Mouse (Mus musculus): ENCODE data around the gene Nceh1.
"Not testable (repeated sequence)": the region's sequence is repeated elsewhere in the genome, so short reads cannot be mapped to it uniquely, and the experiment has no call there.

Gene Nceh1

DNA sequence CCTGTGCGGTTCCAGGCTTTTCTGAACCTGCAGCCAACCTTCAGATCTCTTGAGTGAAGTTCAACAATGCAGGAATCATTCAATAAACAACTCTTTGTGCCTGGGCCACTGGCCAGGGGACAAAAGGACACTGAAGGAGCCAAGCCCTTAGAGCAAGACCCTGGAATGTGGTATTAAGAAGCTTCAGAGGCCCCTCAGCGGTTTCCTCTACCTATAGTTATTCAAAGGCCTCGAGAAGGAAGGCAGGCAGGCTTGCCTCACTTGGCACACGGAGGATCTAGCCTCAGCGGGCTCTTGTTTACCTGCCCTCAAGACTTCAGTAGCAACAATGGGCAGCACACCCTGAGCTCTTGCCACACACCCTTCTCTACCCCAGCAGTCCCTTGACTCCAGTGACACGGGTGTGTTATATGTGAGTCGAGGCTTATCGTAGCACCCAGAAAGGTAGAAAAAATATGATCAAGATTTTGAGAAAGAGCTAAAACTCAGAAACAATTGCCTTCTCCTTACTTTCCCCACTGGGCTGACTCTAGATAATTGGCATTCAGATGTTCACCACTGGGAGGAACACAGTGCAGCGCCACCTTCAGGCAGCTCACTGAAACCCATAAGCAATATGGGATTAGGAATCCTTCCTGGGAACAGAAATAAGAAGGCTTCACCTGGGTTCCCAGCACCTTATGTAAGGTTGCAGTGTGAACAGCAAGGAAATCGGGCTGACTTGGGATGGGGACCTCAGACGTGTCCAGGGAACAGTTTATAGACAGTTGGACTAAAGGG is 46.0 kb downstream of the Nceh1 start:
- DNase-seq (ENCODE audit: low spot score), result no peak

DNA sequence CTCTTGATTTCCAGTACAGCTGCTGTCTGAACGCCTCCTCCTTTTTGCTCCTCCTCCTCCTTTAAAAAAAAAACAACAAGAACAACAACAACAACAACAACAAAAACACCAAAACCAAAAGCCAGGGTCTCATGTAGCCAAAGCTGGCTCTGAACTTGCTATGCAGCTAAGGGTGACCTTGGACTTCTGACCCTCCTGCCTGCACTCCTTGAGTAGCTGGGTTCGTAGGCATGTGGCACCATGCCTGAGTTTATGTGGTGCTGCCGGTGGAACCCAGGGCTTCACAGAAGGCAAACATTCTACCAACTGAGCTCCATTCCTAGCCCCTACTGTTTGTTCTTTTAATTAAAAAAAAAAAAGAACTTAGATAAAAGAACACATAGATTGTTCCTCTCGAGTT is 50.6 kb downstream of the Nceh1 start:
- no peak for DNase-seq (ENCODE audit: low spot score)

DNA sequence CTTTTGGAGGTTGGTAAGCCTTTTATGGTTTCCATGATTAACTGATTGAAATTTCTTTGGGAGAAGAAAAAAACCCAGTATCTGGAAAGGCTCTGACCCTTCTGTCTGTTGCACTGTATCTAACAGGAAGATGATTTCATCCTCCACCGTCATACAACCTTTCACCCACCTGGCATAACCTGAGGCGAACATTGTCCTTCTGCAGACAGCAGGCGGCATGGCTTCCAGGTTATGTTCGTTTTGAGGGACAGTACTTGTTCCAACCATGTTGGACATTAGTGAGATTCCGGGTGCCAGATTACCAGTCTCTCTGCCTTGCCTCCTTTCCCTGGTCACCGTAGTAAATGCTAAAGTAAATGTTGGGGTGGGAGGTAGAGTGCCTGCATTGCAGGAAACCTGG is 51.1 kb downstream of the Nceh1 start:
- no peak for DNase-seq (ENCODE audit: low spot score)

DNA sequence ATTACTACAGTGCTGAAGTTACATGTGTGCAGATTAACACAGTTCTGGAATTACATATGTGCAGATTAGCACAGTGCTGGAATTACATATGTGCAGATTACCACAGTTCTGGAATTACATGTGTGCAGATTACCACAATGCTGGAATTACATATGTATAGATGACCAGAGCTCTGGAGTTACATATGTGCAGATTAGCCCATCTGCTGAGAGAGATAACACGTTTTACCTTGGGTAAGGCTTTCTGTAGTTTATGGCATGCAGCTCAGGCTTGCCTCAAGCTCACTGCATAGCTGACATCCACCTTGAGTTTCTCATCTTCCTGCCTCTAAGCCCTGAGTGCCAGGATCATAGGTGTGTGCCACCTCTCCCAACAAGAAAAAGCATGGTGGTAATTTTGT is 52.2 kb downstream of the Nceh1 start:
- no peak for DNase-seq (ENCODE audit: low spot score)

DNA sequence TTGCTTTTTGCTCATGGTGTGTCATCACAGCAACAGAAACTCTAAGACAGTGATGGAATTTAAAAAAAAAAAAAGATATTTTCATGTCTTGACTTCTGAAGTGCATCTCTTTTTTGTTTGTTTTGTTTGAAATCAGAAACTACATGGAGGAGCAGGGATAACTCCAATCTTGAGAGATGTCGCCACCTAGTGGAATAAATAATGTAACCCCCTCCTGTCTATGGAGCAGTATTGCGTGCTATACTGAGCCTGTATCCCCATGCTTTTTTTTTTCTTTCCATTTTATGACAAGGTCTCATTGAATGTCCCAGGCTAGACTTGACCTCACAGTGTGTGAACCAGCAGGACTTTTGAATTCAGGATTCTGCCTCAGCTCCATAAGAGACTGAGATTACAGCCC is 54.5 kb downstream of the Nceh1 start:
- peak; percentile 85 for DNase-seq (ENCODE audit: low spot score)

DNA sequence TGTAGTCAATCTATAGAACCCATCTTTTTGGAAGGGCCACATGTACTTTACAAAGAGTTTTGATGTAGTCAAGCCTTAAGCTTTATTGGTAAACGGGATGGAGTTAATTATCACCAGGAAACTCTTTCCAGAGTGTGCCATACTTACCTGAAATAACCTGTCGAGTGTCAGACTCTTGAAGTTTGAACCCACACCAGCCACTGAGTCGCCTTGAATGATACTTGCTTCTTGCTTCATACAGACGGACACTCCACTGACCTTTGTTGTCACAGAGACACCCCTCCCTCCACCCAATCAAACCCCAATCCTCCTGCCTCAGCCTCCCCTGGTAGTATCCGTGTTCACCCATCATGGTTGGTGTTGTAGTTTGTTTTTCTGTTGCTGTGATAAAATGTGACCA is 55.8 kb downstream of the Nceh1 start:
- no peak for DNase-seq (ENCODE audit: low spot score)

- no peak for DNase-seq (ENCODE audit: low spot score)
Measured at GRCm38 (mm10) chr3:27239568-27239967, 56.8 kb downstream of the Nceh1 start.

DNA sequence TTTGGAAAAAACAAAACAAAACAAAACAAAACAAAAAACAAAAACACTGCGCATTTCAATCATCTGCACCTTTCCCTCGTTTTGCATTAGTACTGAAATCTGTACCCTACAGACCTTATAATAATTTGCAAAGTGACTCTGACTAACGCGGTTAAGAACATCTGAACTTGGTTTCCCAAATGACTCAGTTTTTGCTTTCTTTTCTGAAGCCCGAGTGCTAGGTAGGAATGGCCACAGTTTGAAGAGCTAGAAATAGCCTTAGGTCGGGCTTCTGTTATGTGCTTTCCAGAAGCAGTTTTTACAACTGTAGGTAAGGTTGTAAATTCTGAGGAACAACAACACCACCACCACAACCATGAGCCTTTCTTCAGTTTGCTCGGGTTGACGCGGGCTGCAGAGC is 59.1 kb downstream of the Nceh1 start:
- DNase-seq (ENCODE audit: low spot score), result no peak

- DNase-seq (ENCODE audit: low spot score), result no peak
Measured at GRCm38 (mm10) chr3:27246166-27246565, 63.4 kb downstream of the Nceh1 start.

DNA sequence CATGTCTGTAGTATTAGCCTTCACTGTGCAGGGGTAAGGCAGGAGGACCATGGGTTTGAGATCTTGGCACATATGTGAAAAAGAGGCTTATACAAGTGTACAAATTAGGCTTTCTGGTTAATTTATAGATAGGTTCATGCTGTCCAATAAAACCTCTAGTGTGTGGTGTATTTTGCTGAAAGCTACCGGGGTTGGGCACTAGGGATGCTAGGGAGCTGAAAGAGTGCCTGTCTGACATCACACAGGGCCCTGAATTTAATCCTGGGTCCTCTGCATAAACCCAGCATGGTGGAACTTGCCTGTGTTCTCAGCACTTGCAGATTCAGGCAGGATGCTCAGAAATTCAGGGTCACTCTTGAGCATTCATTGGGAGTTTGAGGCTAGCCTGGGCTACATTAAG is 65.0 kb downstream of the Nceh1 start:
- DNase-seq (ENCODE audit: low spot score), result no peak

- DNase-seq (ENCODE audit: low spot score), result no peak
Measured at GRCm38 (mm10) chr3:27249030-27249429, 66.3 kb downstream of the Nceh1 start.

- no peak for DNase-seq (ENCODE audit: low spot score)
Measured at GRCm38 (mm10) chr3:27250936-27251335, 68.2 kb downstream of the Nceh1 start.

GRCm38 (mm10) chr3:27258461-27258860 is 75.7 kb downstream of the Nceh1 start:
- no peak for DNase-seq (ENCODE audit: low spot score)

- no peak for DNase-seq (ENCODE audit: low spot score)
Measured at GRCm38 (mm10) chr3:27260393-27260792, 77.6 kb downstream of the Nceh1 start.

DNA sequence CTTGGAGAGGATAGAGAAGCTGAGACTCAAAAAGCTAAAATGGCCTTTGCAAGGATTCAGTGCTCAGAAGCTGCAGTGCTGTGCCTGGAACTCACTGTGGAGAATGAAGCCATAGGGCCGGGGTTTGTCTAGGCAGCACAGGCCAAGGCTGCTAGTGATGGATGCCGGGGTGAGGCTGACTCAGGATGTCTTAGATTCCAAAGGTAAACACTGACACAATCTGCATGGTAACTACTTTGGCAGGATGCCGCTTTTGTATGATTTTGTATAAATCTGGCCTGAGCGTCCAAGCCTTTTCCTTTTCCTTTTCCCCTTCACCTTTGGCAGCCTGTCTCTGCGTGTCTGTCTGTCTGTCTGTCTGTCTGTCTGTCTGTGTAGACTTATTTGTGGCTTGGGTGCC is 84.6 kb downstream of the Nceh1 start:
- DNase-seq (ENCODE audit: low spot score), result no peak

DNA sequence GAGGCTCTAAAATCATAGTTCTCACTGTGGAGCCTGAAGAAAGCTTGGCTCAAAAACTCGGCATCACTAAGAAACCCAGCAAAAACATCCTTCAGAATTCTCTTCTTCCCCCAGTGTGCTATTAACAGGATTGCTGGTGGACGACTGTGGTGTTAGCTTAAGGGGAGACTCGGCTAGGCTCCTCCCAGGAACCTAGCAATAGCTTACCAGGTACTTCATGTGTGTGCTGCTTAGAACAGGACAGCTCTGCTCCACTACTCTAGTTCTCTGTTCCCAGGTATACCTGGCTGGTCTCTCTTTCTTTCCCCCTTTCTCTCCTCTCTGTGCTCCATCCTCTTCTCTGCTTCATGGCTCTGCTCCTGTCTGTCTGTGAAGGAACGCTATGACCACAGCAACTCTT is 85.1 kb downstream of the Nceh1 start:
- DNase-seq (ENCODE audit: low spot score), result no peak

DNA sequence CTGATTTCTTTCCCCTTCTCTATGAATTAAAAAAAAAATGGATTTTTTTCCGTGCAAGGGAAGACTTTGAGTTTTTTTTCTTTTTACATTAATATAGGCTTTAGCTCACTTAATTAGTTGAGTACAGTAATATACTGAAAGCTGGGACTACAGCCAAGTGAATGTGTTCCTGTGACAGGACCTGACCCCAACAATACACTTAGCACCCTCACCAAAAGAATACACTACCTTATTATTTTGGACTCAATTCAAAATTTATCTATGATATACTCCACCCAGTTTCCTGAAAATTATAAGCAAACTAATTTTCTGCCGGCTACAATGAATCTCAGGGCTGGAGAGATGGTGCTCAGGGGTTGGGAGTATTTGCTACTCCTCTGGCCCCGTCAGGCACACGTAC is 86.4 kb downstream of the Nceh1 start:
- no peak for DNase-seq (ENCODE audit: low spot score)

- no peak for DNase-seq (ENCODE audit: low spot score)
Measured at GRCm38 (mm10) chr3:27270160-27270962, 87.6 kb downstream of the Nceh1 start.

DNA sequence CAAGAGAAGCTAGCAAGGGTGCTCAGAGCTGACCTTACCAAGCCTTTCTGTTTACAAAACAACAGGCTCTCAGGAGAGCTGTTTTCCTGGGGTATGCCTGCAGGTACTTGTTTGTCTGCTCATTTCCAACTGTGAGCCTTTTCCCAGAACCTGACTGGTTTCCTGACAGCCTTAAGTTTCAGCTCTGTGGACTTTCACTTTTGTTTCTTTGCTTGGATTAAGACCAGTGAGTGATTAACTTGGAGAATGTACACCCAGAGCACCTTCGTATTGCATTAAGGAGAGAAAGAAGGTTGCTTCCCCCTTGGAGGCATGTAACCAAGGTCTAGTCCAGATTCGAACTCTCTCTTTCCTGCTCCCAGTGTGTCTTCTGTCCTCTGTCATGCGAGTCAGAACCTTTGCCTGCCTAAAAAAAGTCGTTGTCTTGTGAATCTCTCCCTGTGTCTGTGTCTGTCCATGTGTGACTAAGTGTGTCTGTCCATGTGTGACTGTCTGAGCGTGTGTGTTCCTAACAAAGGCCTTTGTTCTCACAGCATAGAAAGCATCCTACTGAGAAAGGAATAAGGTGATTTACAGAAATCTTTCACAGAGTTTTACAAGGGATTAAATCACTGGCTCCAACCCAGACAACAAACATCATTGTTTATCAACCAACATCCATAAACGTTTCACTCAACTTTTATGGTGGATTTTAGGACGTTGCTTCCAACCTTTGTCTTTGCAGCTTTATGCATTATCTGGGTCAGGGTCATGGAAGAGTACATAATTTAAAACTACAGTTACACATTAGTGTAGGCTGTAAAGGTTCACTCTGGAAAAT is 90.4 kb downstream of the Nceh1 start:
- no peak for DNase-seq (ENCODE audit: low spot score)

GRCm38 (mm10) chr3:27279286-27279925 is 96.6 kb downstream of the Nceh1 start:
- not testable (repeated sequence) for DNase-seq (ENCODE audit: low spot score)

GRCm38 (mm10) chr3:27280280-27280749 is 97.5 kb downstream of the Nceh1 start:
- DNase-seq (ENCODE audit: low spot score), result no peak

All from layer of hippocampus, adult 9-10 months (tissue).